Mouse (Mus musculus) forebrain, embryonic 14.5 days (tissue): ENCODE results near the gene Igf2bp2. TPM values are rescaled to one million over a fixed set of nuclear protein-coding genes. Genes with fewer than 3 reads are reported as not detected.

Source experiments
- ATAC-seq: fragments of 200-750 bp; cut with Nextera tagmentation; 2 replicates; pipeline ENCODE4 v1.8.0; 2017; ENCODE audit warnings: mild to moderate bottlenecking, moderate library complexity
- DNase-seq: peaks from one replicate; pipeline ENCODE4 v3.0.0-alpha.2; 2015; ENCODE audit warnings: low spot score
- H3K27ac ChIP-seq: fragments of 300-500 bp; sonication (generic); 2 replicates; pipeline ENCODE4 v1.5.1; 2014; ENCODE audit warnings: low read depth, mild to moderate bottlenecking, control low read depth, low read length, moderate library complexity
- H3K27me3 ChIP-seq: fragments of 300-500 bp; sonication (generic); replicated peaks from 2 replicates; pipeline ENCODE4 v1.6.1; 2014; ENCODE audit warnings: low read length, control low read depth, mixed read lengths; ENCODE audit not compliant: control insufficient read depth, insufficient read depth
- H3K36me3 ChIP-seq: fragments of 300-500 bp; sonication (generic); 2 replicates; pipeline ENCODE4 v1.6.1; 2014; ENCODE audit warnings: low read length, control low read depth; ENCODE audit not compliant: control insufficient read depth, insufficient read depth
- H3K4me1 ChIP-seq: fragments of 300-500 bp; sonication (generic); 2 replicates; pipeline ENCODE4 v1.6.1; 2014; ENCODE audit warnings: antibody characterized with exemption, low read length, control low read depth; ENCODE audit not compliant: control insufficient read depth, insufficient read depth
- H3K4me2 ChIP-seq: fragments of 300-500 bp; sonication (generic); 2 replicates; pipeline ENCODE4 v1.6.1; 2014; ENCODE audit warnings: mild to moderate bottlenecking, control low read depth, low read length
- H3K4me3 ChIP-seq: fragments of 300-500 bp; sonication (generic); 2 replicates; pipeline ENCODE4 v1.5.1; 2014; ENCODE audit warnings: low read depth, low read length, control low read depth
- H3K9ac ChIP-seq: fragments of 300-500 bp; sonication (generic); 2 replicates; pipeline ENCODE4 v1.6.1; 2014; ENCODE audit warnings: mild to moderate bottlenecking, low read length, control low read depth, moderate library complexity
- H3K9me3 ChIP-seq: fragments of 300-500 bp; sonication (generic); replicated peaks from 2 replicates; pipeline ENCODE4 v1.6.1; 2016; ENCODE audit warnings: low read length, control low read depth, mixed read lengths; ENCODE audit not compliant: control insufficient read depth
- WGBS: fragments of 180-500 bp; shearing (Covaris S2); extraction: QIAGEN DNeasy Blood & Tissue Kit; methylation state at CpG from one replicate; pipeline ENCODE4 v1.1.7; 2014; 5-methylcytosine and 5-hydroxymethylcytosine counted together
- polyA plus RNA-seq: library from polyadenylated mRNA; unstranded; fragments of >200 nt; fragmentation: Nextera tagmentation; extraction: Ambion mirVana; gene quantifications from 2 replicates; pipeline ENCODE4 v1.2.1, GENCODE M21; 2014

Gene Igf2bp2
- polyA plus RNA-seq, 1 experiment from 2014 or later: 25.1 TPM

DNA sequence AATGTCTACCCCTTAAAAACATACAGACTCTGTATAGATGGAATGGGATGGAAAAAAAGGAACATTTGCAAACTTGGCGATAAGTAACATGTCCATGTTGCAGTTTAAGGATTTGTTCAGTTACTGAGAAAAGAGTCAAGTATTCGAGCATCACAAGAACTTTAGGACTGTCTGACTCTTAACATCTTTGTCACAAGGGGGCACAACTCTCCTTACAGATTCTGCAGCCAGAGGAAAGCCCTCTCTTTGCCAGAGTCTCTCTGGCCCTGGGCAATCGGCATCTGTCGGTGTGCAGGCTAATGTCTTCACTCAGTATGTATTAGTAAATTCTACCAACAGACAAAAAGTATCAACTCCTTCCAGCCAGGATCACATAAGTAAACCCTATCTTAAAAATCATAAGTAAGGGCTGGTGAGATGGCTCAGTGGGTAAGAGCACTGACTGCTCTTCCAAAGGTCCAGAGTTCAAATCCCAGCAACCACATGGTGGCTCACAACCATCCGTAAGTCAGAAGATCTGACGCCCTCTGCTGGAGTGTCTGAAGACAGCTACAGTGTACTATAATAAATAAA is 57.0 kb downstream of the Igf2bp2 start:
- H3K27me3 ChIP-seq: no peaks in the 10 kb centered on the region
- H3K36me3 ChIP-seq: no peaks in the 10 kb centered on the region
- H3K4me2 ChIP-seq: no peak overlapping the region
- DNase-seq (no peak), ATAC-seq (no peak)
- WGBS: 84% methylated on average over 6 of the region's 6 CpGs
- H3K9ac ChIP-seq: no peak overlapping the region
- no peaks in the 10 kb centered on the region for H3K4me1 ChIP-seq
- H3K4me3 ChIP-seq: no peak overlapping the region
- H3K9me3 ChIP-seq: no peaks in the 10 kb centered on the region
- H3K27ac ChIP-seq: no peak overlapping the region

GRCm38 (mm10) chr16:22100067-22100466 is 63.0 kb downstream of the Igf2bp2 start:
- Histone ChIP-seq H3K27ac (no peak overlapping the region), H3K4me3 (no peak overlapping the region), H3K36me3 (no peaks in the 10 kb centered on the region), H3K9me3 (no peaks in the 10 kb centered on the region), H3K9ac (no peak overlapping the region), H3K4me2 (no peak overlapping the region), H3K27me3 (no peaks in the 10 kb centered on the region), H3K4me1 (0 out of 2 replicates have a peak, but pooled peaks cover 3% of the 10 kb centered on the region)
- ATAC-seq (no peak), DNase-seq (no peak)
- 95% methylated on average over 2 of the region's 2 CpGs for WGBS

GRCm38 (mm10) chr16:22097659-22098058 is 65.4 kb downstream of the Igf2bp2 start:
- Histone ChIP-seq H3K4me2 (no peak overlapping the region), H3K9me3 (no peaks in the 10 kb centered on the region), H3K27ac (0 out of 2 replicates have a peak overlapping the region, but pooled peaks have one; percentile 33), H3K4me3 (no peak overlapping the region), H3K9ac (no peak overlapping the region), H3K27me3 (no peaks in the 10 kb centered on the region), H3K4me1 (0 out of 2 replicates have a peak, but pooled peaks cover 3% of the 10 kb centered on the region), H3K36me3 (no peaks in the 10 kb centered on the region)
- DNase-seq: peak; percentile 50
- WGBS: 37% methylated on average over 7 of the region's 7 CpGs
- ATAC-seq: no peak

DNA sequence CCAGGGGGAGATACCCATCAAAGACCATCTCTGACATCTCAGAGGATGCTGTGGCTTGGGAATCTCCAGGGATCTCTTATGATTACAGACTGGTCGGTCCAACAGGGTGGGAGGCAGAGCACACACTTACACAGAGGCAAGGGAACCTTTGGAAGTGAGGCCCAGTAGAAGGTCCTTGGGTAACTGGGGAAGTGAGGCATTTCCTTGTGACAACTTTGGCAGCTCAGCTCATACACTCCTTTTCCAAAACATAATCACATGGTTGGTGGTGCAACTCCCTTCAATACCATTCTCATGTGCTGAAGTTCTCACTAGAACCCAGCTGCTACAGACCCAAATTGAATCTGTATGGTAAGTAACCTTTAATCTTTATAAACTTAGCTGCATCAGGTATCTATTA is 67.3 kb downstream of the Igf2bp2 start:
- no peak overlapping the region for H3K9ac ChIP-seq
- H3K27me3 ChIP-seq: no peaks in the 10 kb centered on the region
- ATAC-seq: no peak
- 95% methylated on average over 1 of the region's 1 CpGs for WGBS
- H3K4me1 ChIP-seq: 0 out of 2 replicates have a peak, but pooled peaks cover 3% of the 10 kb centered on the region
- DNase-seq: no peak
- no peaks in the 10 kb centered on the region for H3K9me3 ChIP-seq
- H3K36me3 ChIP-seq: no peaks in the 10 kb centered on the region
- H3K4me2 ChIP-seq: no peak overlapping the region
- H3K27ac ChIP-seq: no peak overlapping the region
- no peak overlapping the region for H3K4me3 ChIP-seq

GRCm38 (mm10) chr16:22091255-22091783 is 71.8 kb downstream of the Igf2bp2 start:
- no peak for DNase-seq
- Histone ChIP-seq H3K4me2 (no peak overlapping the region), H3K9ac (no peak overlapping the region), H3K4me3 (no peak overlapping the region), H3K36me3 (peaks cover 10% of the 10 kb centered on the region; the same call in 1 of the 2 replicates), H3K27ac (no peak overlapping the region), H3K27me3 (no peaks in the 10 kb centered on the region), H3K4me1 (no peaks in the 10 kb centered on the region), H3K9me3 (no peaks in the 10 kb centered on the region)
- no peak for ATAC-seq
- 92% methylated on average over 3 of the region's 3 CpGs for WGBS

- Histone ChIP-seq H3K4me2 (no peak overlapping the region), H3K27ac (no peak overlapping the region), H3K27me3 (no peaks in the 10 kb centered on the region), H3K4me1 (no peaks in the 10 kb centered on the region), H3K9ac (no peak overlapping the region), H3K9me3 (no peaks in the 10 kb centered on the region), H3K4me3 (no peak overlapping the region), H3K36me3 (peaks cover 42% of the 10 kb centered on the region)
- DNase-seq (no peak), ATAC-seq (no peak)
- WGBS: 72% methylated on average over 4 of the region's 4 CpGs
Observed at GRCm38 (mm10) chr16:22085411-22085810, 77.7 kb downstream of the Igf2bp2 start.

GRCm38 (mm10) chr16:22080125-22080710 is 82.9 kb downstream of the Igf2bp2 start:
- Histone ChIP-seq H3K4me1 (no peaks in the 10 kb centered on the region), H3K27ac (no peak overlapping the region), H3K4me2 (no peak overlapping the region), H3K4me3 (no peak overlapping the region), H3K9ac (no peak overlapping the region), H3K9me3 (no peaks in the 10 kb centered on the region), H3K27me3 (no peaks in the 10 kb centered on the region), H3K36me3 (peaks cover 71% of the 10 kb centered on the region)
- no peak for ATAC-seq
- DNase-seq: no peak
- 78% methylated on average over 12 of the region's 12 CpGs for WGBS

GRCm38 (mm10) chr16:22076620-22076941 is 86.5 kb downstream of the Igf2bp2 start:
- DNase-seq: no peak
- H3K36me3 ChIP-seq: peaks cover 85% of the 10 kb centered on the region
- 34% methylated on average over 4 of the region's 4 CpGs for WGBS
- no peak overlapping the region for H3K4me2 ChIP-seq
- no peaks in the 10 kb centered on the region for H3K9me3 ChIP-seq
- no peak overlapping the region for H3K27ac ChIP-seq
- H3K27me3 ChIP-seq: no peaks in the 10 kb centered on the region
- ATAC-seq: no peak
- no peak overlapping the region for H3K4me3 ChIP-seq
- no peak overlapping the region for H3K9ac ChIP-seq
- no peaks in the 10 kb centered on the region for H3K4me1 ChIP-seq
